Mouse (Mus musculus) embryonic facial prominence, embryonic 15.5 days (tissue): ENCODE measurements around the gene Nr2f2. TPM values are rescaled to one million over a fixed set of nuclear protein-coding genes. Genes with fewer than 3 reads are reported as not detected.

Experiments used
- ATAC-seq: fragments of 200-750 bp; cut with Nextera tagmentation; 2 replicates; pipeline ENCODE4 v1.8.0; 2017; ENCODE audit warnings: low read depth, moderate TSS enrichment; ENCODE audit not compliant: insufficient number of reproducible peaks, low FRiP score, low TSS enrichment
- H3K27ac ChIP-seq: fragments of 300-500 bp; sonication (generic); replicated peaks from 2 replicates; pipeline ENCODE4 v1.5.1; 2015; ENCODE audit warnings: mild to moderate bottlenecking, inconsistent platforms
- H3K27me3 ChIP-seq: fragments of 300-500 bp; sonication (generic); 2 replicates; pipeline ENCODE4 v1.6.1; 2015; ENCODE audit warnings: inconsistent platforms
- H3K36me3 ChIP-seq: fragments of 300-500 bp; sonication (generic); 2 replicates; pipeline ENCODE4 v1.6.1; 2015; ENCODE audit warnings: mild to moderate bottlenecking, inconsistent platforms
- H3K4me1 ChIP-seq: fragments of 300-500 bp; sonication (generic); 2 replicates; pipeline ENCODE4 v1.6.1; 2015; ENCODE audit warnings: inconsistent platforms
- H3K4me2 ChIP-seq: fragments of 300-500 bp; sonication (generic); replicated peaks from 2 replicates; pipeline ENCODE4 v1.6.1; 2015; ENCODE audit warnings: mild to moderate bottlenecking, inconsistent platforms
- H3K4me3 ChIP-seq: fragments of 300-500 bp; sonication (generic); replicated peaks from 2 replicates; pipeline ENCODE4 v1.5.1; 2015; ENCODE audit warnings: mild to moderate bottlenecking, inconsistent platforms
- H3K9ac ChIP-seq: fragments of 300-500 bp; sonication (generic); 2 replicates; pipeline ENCODE4 v1.6.1; 2015; ENCODE audit warnings: inconsistent platforms
- H3K9me3 ChIP-seq: fragments of 300-500 bp; sonication (generic); replicated peaks from 2 replicates; pipeline ENCODE4 v1.6.1; 2016; ENCODE audit warnings: inconsistent platforms
- WGBS: fragments of 180-500 bp; shearing (Covaris S2); methylation state at CpG from one replicate; pipeline ENCODE4 v1.1.7; 2015; 5-methylcytosine and 5-hydroxymethylcytosine counted together
- polyA plus RNA-seq: library from polyadenylated mRNA; unstranded; fragments of >200 nt; fragmentation: Nextera tagmentation; extraction: Ambion mirVana; gene quantifications from 2 replicates; pipeline ENCODE4 v1.2.1, GENCODE M21; 2015

The Nr2f2 gene
- polyA plus RNA-seq, 1 experiment from 2014 or later, result 35.6 TPM

DNA sequence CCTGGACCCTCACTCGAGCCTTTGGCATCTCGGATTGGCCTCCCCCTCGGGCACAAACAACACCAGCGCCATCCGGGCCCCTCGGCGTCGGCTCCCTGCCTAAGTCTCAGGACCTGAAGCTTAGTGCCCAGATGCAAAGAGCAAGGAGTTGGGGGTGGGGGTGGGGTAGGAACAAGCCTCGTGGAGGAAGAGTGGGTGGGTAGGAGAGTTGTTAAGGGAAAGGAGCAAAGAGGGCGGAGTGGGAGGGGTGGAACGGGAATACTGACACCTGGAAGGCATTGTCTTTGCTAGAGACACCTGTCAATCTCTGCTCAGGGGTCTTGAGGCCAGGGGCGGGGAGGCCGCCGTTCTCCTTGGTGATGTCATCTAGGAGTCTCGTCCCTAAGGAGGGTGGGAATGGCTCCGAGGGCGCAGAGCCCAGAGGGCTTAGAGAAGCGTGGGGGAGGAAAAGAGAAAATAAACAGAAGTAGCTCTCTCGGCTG is 35.7 kb downstream of the Nr2f2 start:
- no peak overlapping the region for H3K9ac ChIP-seq
- peaks cover 25% of the 10 kb centered on the region for H3K4me1 ChIP-seq
- 1% methylated on average over 19 of the region's 19 CpGs for WGBS
- no peak for ATAC-seq
- no peak overlapping the region for H3K27ac ChIP-seq
- peaks cover 94% of the 10 kb centered on the region for H3K27me3 ChIP-seq
- no peaks in the 10 kb centered on the region for H3K9me3 ChIP-seq
- H3K36me3 ChIP-seq, result no peaks in the 10 kb centered on the region
- peak overlapping the region; percentile 41 for H3K4me3 ChIP-seq
- H3K4me2 ChIP-seq, result peak overlapping the region; percentile 75

DNA sequence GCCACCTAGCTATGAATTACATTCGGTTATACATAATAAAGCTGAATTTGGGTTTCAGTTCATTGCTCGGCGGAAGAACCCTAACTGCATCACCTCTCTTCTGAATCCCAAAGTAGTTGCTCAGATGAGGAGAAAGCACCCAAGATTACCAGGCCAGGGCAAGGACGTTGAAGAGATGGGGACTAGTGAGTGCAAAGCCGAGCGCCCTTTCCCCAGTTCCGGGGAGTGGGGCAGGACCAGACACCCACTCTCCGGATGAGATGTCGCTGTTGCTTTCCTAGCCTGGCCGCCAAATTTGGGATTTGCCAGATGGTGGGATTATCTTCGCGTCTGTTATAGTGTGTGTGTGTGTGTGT is 36.4 kb downstream of the Nr2f2 start:
- no peak overlapping the region for H3K4me3 ChIP-seq
- H3K4me2 ChIP-seq, result peak overlapping the region; percentile 75; the same call in 1 of the 2 replicates
- peaks cover 94% of the 10 kb centered on the region for H3K27me3 ChIP-seq
- no peak overlapping the region for H3K9ac ChIP-seq
- no peak overlapping the region for H3K27ac ChIP-seq
- no peaks in the 10 kb centered on the region for H3K36me3 ChIP-seq
- ATAC-seq, result no peak
- peaks cover 28% of the 10 kb centered on the region for H3K4me1 ChIP-seq
- 6% methylated on average over 12 of the region's 12 CpGs for WGBS
- H3K9me3 ChIP-seq, result no peaks in the 10 kb centered on the region

DNA sequence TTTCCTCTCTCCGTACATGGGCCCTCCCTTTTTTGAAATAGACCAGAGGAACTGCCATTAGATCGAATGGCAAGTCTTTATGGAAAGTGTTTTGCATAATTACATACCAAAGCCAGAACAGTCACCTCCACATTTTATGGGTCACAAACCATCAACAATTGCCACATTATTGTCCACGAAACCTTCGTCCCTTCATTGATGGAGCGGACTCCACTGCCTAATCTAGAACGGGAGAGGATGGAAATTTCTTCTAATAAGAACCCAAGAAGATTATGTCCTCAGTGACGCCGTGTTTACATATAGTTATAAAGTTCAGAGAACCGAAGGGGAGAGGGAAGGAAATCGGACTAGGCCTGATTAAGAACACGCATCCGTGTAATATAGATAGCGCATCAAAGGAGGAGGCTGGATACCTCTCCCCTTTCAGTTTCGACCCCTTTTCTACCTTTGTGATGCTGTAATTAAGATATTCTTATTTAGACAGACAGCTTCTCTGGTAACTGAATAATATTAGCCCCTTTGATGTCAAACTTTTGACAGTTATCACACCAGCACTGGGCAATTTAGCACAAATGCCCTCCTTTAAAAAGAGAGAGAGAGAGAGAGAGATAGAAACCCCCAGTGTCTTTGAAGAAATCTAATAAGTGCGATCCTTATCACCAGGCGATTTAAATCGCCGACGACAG is 36.9 kb downstream of the Nr2f2 start:
- H3K27ac ChIP-seq, result no peak overlapping the region
- ATAC-seq, result no peak
- peaks cover 27% of the 10 kb centered on the region for H3K4me1 ChIP-seq
- no peaks in the 10 kb centered on the region for H3K36me3 ChIP-seq
- 15% methylated on average over 19 of the region's 19 CpGs for whole genome bisulfite sequencing
- no peaks in the 10 kb centered on the region for H3K9me3 ChIP-seq
- no peak overlapping the region for H3K4me2 ChIP-seq
- H3K27me3 ChIP-seq, result peaks cover 95% of the 10 kb centered on the region
- no peak overlapping the region for H3K9ac ChIP-seq
- H3K4me3 ChIP-seq, result no peak overlapping the region

DNA sequence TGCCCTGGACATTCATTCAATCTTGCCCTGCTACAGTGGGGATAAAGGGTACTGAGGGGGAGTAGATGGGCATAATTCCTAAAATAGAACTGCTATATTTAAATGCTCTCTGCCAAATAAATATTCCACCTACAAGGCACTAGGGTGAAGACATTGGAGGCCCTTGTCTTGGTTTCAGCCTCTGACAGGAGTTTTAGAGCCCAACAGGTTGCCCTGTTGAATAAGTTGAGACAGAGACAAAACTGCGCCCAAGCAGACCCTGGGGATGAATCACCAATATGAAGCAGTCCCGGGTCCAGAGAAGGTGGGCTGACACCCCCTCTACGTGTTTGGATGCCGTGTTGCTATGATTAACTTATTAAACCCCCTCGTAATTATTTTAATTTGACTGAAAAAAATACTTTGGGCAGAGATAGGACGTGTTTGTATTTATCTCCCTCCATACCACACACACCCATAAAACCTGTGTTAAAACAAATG is 37.5 kb downstream of the Nr2f2 start:
- Histone ChIP-seq H3K4me3 (no peak overlapping the region), H3K9ac (no peak overlapping the region), H3K27ac (no peak overlapping the region), H3K9me3 (no peaks in the 10 kb centered on the region), H3K4me1 (peaks cover 24% of the 10 kb centered on the region), H3K4me2 (no peak overlapping the region), H3K27me3 (peaks cover 97% of the 10 kb centered on the region), H3K36me3 (no peaks in the 10 kb centered on the region)
- ATAC-seq, result no peak
- WGBS, result 20% methylated on average over 6 of the region's 6 CpGs

DNA sequence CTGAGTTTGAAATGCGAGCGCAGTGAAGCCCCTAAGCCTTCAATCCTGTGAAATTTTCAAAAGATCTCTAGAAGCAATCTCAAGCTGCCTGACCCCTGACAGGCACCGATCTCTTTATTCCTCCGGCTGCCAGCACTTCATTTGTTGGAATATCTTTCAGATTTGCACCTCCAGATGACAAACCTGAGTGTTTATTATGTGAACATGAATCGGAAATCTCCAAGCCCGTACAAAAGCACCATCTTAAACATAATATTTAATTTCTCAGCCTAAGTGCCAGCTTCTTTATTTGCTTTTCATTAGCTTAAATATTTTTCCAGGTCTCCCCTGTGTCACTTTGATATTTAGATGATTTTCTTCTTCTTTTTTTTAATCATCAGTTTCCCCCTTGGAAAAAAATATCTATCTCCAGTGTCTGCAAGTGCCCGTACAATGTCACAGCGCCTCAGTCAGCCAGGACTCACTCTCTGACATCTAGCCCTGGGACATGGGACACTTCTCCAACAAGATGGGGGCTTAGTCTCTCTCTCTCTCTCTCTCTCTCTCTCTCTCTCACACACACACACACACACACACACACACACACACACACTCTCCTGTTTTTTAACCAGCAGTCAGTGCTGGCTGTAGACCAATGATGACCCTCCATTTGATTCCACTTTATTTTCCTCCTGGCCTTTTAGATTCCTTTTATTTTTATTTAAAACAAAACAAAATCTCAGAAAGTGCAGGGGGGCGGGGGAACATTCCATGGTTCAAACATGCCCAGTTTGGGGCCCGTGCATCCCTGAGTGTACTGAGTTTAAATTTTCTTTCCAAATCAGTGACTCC is 38.1 kb downstream of the Nr2f2 start:
- Histone ChIP-seq H3K9me3 (no peaks in the 10 kb centered on the region), H3K4me3 (no peak overlapping the region), H3K9ac (no peak overlapping the region), H3K36me3 (no peaks in the 10 kb centered on the region), H3K4me2 (no peak overlapping the region), H3K27ac (no peak overlapping the region), H3K27me3 (peaks cover 97% of the 10 kb centered on the region), H3K4me1 (peaks cover 24% of the 10 kb centered on the region)
- WGBS, result 9% methylated on average over 10 of the region's 10 CpGs
- no peak for ATAC-seq

DNA sequence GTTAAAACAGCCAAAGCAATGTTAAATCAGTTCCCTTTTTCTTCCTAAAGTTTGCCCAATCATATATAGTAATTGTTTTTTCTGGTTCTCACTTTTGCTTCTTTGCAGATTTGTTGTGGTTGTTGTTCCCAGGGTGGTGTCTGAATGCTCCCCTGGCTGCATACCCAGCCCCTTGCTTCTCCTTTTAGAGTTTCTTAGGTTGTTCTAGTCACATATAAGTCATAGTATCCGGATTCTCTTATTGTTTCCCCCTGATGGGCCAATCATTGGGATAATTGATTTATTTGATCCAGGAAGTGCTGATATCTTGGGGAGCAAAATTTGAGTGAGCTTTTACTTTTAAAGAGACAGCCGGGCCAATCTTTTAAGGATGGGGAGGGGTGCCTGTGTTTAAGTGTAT is 39.3 kb downstream of the Nr2f2 start:
- no peak for ATAC-seq
- Histone ChIP-seq H3K4me1 (peaks cover 20% of the 10 kb centered on the region), H3K27ac (no peak overlapping the region), H3K9me3 (no peaks in the 10 kb centered on the region), H3K27me3 (peaks cover 97% of the 10 kb centered on the region), H3K36me3 (no peaks in the 10 kb centered on the region), H3K4me3 (no peak overlapping the region), H3K4me2 (no peak overlapping the region), H3K9ac (no peak overlapping the region)
- 13% methylated on average over 2 of the region's 2 CpGs for WGBS

DNA sequence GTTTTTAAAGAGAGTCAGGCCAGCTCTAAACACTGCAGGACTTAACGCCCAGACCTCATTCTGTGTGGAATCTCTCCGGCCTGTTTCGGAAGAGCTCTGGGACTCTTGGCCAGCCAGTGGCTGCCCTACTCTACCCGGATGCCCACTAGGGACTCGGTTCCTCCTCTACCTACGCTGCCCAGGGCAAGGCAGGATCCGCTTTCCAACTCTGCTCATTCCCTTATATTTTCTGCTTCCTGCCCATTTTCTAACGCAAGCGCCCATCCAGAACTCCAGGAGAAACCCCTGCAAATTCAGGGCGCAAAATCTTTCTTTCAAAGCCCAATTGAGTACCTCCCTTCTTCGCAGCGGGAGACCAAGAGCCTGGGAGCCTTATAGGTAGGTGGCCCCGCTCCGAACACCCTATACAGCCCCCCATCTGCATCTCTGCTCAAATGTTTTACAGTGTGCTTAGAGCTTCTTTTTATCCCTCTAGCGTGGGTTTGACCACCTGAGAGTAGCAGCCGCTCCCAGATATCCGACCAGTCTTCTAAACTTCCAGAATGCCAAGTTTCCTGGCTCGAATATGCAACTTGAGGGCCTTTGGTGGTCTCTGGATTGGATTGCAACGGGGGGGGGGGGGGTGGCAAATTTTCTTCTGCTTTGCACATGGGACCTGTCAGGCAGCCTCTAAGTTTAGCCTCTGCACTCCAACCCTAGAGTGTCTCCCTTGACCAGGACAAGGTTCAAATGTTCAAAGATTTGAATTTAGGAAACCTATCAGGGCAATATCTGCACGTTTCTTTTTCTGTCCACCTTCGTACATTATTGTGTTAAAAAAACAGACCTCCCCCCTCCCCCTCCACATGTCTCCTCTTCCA is 40.1 kb downstream of the Nr2f2 start:
- H3K4me2 ChIP-seq, result no peak overlapping the region
- peaks cover 97% of the 10 kb centered on the region for H3K27me3 ChIP-seq
- 3% methylated on average over 21 of the region's 21 CpGs for WGBS
- no peaks in the 10 kb centered on the region for H3K9me3 ChIP-seq
- ATAC-seq, result no peak
- H3K27ac ChIP-seq, result no peak overlapping the region
- H3K36me3 ChIP-seq, result no peaks in the 10 kb centered on the region
- H3K9ac ChIP-seq, result no peak overlapping the region
- peaks cover 12% of the 10 kb centered on the region for H3K4me1 ChIP-seq
- no peak overlapping the region for H3K4me3 ChIP-seq

DNA sequence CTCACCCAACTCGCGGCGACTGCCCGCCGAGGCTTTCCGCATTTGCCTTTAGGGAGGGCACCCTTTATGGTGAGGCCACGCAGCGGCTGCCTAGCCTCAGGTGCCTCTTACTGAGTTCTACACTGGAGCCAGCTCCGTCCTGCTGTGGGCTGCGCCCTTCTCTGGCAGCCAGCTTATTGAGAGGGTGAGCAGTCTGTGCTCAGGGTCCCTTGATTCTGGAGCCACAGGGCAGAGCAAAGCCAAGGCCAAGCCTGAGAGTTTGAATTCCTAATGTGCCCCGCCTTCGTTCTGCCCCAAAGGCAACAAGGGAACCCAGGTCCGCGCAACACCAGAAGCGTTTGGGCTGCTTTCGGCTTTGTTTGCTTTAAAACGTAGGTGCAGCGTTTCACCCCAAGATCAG is 41.2 kb downstream of the Nr2f2 start:
- Histone ChIP-seq H3K4me2 (no peak overlapping the region), H3K4me1 (0 out of 2 replicates have a peak, but pooled peaks cover 3% of the 10 kb centered on the region), H3K4me3 (no peak overlapping the region), H3K27me3 (peaks cover 89% of the 10 kb centered on the region), H3K36me3 (no peaks in the 10 kb centered on the region), H3K27ac (no peak overlapping the region), H3K9me3 (no peaks in the 10 kb centered on the region), H3K9ac (no peak overlapping the region)
- WGBS, result 2% methylated on average over 18 of the region's 18 CpGs
- ATAC-seq, result no peak

DNA sequence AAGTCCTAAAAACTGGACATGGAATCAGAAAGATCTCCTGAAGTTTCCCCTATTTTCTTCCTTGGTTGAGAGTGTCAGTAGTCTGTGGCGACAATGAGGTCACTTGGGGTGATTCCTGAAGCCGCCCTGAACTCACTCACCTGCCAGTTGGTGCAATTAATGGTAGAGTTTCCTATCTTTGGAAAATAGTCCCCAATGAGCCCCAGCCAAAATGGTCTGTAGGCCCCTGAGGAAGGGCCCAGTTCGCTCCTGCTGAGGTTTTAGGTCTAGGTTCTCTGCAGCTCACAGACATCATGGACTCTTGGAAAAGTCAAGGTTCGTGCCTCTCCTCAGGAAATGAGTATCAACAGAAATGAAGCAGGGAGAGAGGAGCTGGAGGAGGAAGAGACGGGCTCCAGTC is 42.0 kb downstream of the Nr2f2 start:
- H3K4me3 ChIP-seq, result no peak overlapping the region
- no peak for ATAC-seq
- no peaks in the 10 kb centered on the region for H3K36me3 ChIP-seq
- WGBS, result 21% methylated on average over 5 of the region's 5 CpGs
- no peak overlapping the region for H3K9ac ChIP-seq
- 0 out of 2 replicates have a peak, but pooled peaks cover 3% of the 10 kb centered on the region for H3K4me1 ChIP-seq
- peaks cover 82% of the 10 kb centered on the region for H3K27me3 ChIP-seq
- no peak overlapping the region for H3K4me2 ChIP-seq
- H3K9me3 ChIP-seq, result no peaks in the 10 kb centered on the region
- no peak overlapping the region for H3K27ac ChIP-seq

DNA sequence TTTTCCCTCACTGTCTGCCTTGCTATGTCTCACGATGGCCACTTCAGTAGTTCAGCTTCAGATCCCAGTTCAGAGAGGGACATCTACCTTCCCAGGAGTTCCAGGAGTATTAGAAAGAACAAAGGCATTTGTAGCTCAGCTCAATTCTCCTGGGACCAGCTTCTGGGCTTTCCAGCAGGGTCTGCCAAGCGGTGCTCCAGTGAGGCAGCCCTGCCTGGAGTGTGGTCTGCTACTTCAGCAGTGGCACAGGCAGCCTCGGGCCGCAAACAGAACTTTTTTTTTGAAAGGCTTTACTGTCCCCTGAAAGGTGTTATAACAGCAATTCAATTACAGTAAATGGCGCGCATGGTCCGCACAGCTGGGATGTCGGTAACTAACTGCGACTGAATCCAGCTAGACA is 42.5 kb downstream of the Nr2f2 start:
- no peak for ATAC-seq
- Histone ChIP-seq H3K4me2 (no peak overlapping the region), H3K9ac (no peak overlapping the region), H3K27me3 (peaks cover 79% of the 10 kb centered on the region), H3K36me3 (no peaks in the 10 kb centered on the region), H3K9me3 (no peaks in the 10 kb centered on the region), H3K4me1 (0 out of 2 replicates have a peak, but pooled peaks cover 3% of the 10 kb centered on the region), H3K27ac (no peak overlapping the region), H3K4me3 (no peak overlapping the region)
- WGBS, result 9% methylated on average over 9 of the region's 9 CpGs

DNA sequence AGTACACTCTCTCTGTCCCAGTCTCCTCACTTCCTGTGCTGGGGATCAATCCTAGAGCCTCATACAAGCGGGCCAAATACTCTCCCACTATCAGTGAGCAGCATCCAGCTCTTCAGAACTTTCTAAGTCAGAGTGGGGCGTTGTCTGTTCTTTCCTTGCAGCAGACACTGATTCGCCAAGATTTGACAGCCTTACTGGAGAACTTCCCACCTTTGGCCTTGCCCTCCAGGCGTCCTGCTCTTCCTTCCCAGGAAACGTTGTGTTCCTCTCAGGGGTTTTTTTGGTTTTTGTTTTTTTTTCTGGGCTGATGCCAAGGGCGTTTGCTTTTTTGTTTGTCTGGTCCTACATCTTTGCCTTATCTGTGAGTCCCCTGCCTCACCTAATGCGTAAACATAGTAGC is 60.8 kb downstream of the Nr2f2 start:
- H3K9ac ChIP-seq, result no peak overlapping the region
- no peaks in the 10 kb centered on the region for H3K36me3 ChIP-seq
- WGBS, result 45% methylated on average over 7 of the region's 7 CpGs
- no peaks in the 10 kb centered on the region for H3K27me3 ChIP-seq
- H3K27ac ChIP-seq, result no peak overlapping the region
- no peaks in the 10 kb centered on the region for H3K4me1 ChIP-seq
- H3K4me2 ChIP-seq, result no peak overlapping the region
- H3K9me3 ChIP-seq, result no peaks in the 10 kb centered on the region
- ATAC-seq, result no peak
- no peak overlapping the region for H3K4me3 ChIP-seq
